Mouse (Mus musculus): ENCODE results near the gene Pdcd10. TPM values are rescaled to one million over a fixed set of nuclear protein-coding genes. Genes with fewer than 3 reads are reported as not detected.

The Pdcd10 gene
- polyA plus RNA-seq, 1 experiment from 2014 or later = 94.0 TPM

DNA sequence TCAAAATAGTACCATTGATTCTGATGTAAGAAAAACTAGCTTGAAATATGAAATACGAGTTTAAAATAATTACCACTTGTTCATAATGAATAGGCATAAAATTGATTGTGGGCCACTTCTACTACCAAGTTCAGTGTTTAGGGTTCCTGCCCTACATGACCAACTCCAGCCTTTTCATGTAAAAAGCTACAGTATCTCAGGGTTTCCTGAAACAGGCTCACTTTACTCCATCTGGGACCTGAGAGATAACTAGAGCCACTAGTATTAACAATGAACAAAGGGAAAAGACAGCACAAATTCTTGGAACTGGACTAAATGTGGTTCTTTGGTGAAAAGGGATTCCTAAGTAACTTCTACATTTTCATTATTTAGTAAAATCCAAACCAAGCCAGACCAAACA is 12.4 kb downstream of the Pdcd10 start:
- Histone ChIP-seq H3K36me3 (ENCODE audit: control insufficient read depth, insufficient read depth, low read length) (no peaks in the 10 kb centered on the region), H3K9ac (ENCODE audit: low read length) (no peak overlapping the region), H3K27ac (replicated peaks; ENCODE audit: low read depth, low read length) (no peak overlapping the region), H3K4me1 (ENCODE audit: control insufficient read depth, insufficient read depth, low read length) (no peaks in the 10 kb centered on the region), H3K27me3 (ENCODE audit: control insufficient read depth, insufficient read depth, low read length) (no peaks in the 10 kb centered on the region), H3K9me3 (ENCODE audit: control insufficient read depth, low read length) (no peaks in the 10 kb centered on the region), H3K4me3 (ENCODE audit: low read depth, low read length) (no peak overlapping the region), H3K4me2 (ENCODE audit: low read depth, severe bottlenecking) (no peak overlapping the region)
- no peak for ATAC-seq (ENCODE audit: insufficient number of reproducible peaks, low FRiP score, low TSS enrichment, low read depth)
- WGBS = 78% methylated on average over 1 of the region's 1 CpGs
- DNase-seq (ENCODE audit: low spot score) = no peak

DNA sequence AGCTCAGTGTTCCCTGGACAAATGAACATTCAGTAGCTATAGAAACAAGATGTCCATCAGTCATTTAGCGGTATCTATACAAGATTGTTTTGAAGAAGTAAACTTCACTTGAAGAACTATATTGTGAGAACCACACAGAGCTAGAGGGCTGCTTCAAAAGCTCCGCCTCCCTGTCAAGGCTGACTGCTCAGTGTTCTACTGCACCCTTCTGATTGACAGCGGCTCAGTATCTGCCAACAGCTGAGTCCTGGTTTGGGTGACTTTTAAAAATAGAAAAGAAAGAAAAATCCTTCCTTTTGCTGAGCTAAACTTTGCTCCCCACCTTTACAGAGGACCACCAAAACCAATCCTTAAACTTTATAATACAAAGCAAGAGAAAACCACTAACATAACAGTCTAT is 13.8 kb downstream of the Pdcd10 start:
- ATAC-seq (ENCODE audit: insufficient number of reproducible peaks, low FRiP score, low TSS enrichment, low read depth) = no peak
- WGBS = 89% methylated on average over 3 of the region's 3 CpGs
- H3K4me2 ChIP-seq (ENCODE audit: low read depth, severe bottlenecking) = no peak overlapping the region
- H3K4me1 ChIP-seq (ENCODE audit: control insufficient read depth, insufficient read depth, low read length) = no peaks in the 10 kb centered on the region
- H3K27ac ChIP-seq (replicated peaks; ENCODE audit: low read depth, low read length) = no peak overlapping the region
- H3K4me3 ChIP-seq (ENCODE audit: low read depth, low read length) = no peak overlapping the region
- no peak overlapping the region for H3K9ac ChIP-seq (ENCODE audit: low read length)
- no peaks in the 10 kb centered on the region for H3K27me3 ChIP-seq (ENCODE audit: control insufficient read depth, insufficient read depth, low read length)
- no peak for DNase-seq (ENCODE audit: low spot score)
- no peaks in the 10 kb centered on the region for H3K9me3 ChIP-seq (ENCODE audit: control insufficient read depth, low read length)
- H3K36me3 ChIP-seq (ENCODE audit: control insufficient read depth, insufficient read depth, low read length) = no peaks in the 10 kb centered on the region

DNA sequence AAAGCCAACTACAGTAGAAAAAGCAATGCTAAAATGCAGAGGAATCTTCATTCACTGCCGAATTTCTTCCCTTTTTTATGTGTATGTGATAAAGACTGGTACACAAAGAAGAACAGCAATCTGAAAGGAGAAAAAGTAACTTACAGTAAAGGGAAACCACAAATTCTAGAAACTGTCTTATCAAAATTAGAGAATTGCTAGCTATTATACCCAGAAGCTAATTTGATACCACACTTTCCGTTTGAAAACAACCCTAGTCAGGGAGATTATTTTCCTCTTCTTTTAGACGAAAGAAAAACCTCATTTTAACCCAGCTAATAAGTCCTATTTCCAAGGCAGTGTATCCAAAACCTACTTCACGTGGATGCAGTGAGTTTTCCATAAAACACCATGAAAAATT is 15.4 kb downstream of the Pdcd10 start:
- 93% methylated on average over 4 of the region's 4 CpGs for WGBS
- no peaks in the 10 kb centered on the region for H3K27me3 ChIP-seq (ENCODE audit: control insufficient read depth, insufficient read depth, low read length)
- H3K36me3 ChIP-seq (ENCODE audit: control insufficient read depth, insufficient read depth, low read length) = no peaks in the 10 kb centered on the region
- ATAC-seq (ENCODE audit: insufficient number of reproducible peaks, low FRiP score, low TSS enrichment, low read depth) (no peak), DNase-seq (ENCODE audit: low spot score) (no peak)
- H3K4me2 ChIP-seq (ENCODE audit: low read depth, severe bottlenecking) = no peak overlapping the region
- no peaks in the 10 kb centered on the region for H3K9me3 ChIP-seq (ENCODE audit: control insufficient read depth, low read length)
- no peak overlapping the region for H3K27ac ChIP-seq (replicated peaks; ENCODE audit: low read depth, low read length)
- no peak overlapping the region for H3K4me3 ChIP-seq (ENCODE audit: low read depth, low read length)
- no peaks in the 10 kb centered on the region for H3K4me1 ChIP-seq (ENCODE audit: control insufficient read depth, insufficient read depth, low read length)
- no peak overlapping the region for H3K9ac ChIP-seq (ENCODE audit: low read length)

DNA sequence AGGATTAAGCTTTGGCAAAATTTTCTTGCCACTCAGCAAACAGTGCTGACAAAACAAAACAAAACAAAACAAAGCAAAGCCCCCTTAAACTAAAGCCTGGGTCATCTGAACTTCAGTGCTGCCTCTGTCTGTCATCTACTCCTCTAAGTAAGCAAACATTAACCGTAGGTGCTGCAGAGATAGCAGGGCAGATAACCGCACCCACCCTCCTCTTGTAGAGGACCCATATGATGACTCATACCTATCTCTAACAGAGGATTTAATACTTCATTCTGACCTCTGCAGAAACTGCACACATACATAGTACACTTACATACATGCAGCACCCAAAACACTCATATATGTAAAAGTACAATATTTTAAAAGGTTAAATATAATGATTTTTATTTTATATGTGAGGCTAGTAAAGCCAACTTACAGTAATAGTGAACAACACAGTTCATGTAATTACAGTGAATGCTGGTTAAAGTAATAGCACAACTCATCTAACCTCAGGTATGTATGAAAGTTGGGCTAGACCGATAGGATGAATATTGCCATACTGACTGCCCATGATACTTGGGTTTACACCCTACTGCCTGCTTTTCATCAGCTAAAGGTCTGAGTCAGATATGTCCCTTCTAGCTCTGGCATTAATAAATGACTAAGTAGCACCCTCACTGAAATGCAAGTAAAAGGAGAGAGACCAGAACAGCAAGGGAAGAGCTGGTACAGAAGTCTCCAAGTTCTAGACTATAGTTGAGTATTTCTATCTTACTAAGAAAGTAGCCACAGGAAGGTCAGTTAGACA is 22.4 kb downstream of the Pdcd10 start:
- 82% methylated on average over 3 of the region's 3 CpGs for WGBS
- DNase-seq (ENCODE audit: low spot score) (no peak), ATAC-seq (ENCODE audit: insufficient number of reproducible peaks, low FRiP score, low TSS enrichment, low read depth) (no peak)
- H3K36me3 ChIP-seq (ENCODE audit: control insufficient read depth, insufficient read depth, low read length) = no peaks in the 10 kb centered on the region
- H3K4me2 ChIP-seq (ENCODE audit: low read depth, severe bottlenecking) = no peak overlapping the region
- no peak overlapping the region for H3K4me3 ChIP-seq (ENCODE audit: low read depth, low read length)
- H3K27me3 ChIP-seq (ENCODE audit: control insufficient read depth, insufficient read depth, low read length) = no peaks in the 10 kb centered on the region
- no peaks in the 10 kb centered on the region for H3K4me1 ChIP-seq (ENCODE audit: control insufficient read depth, insufficient read depth, low read length)
- no peaks in the 10 kb centered on the region for H3K9me3 ChIP-seq (ENCODE audit: control insufficient read depth, low read length)
- H3K27ac ChIP-seq (replicated peaks; ENCODE audit: low read depth, low read length) = no peak overlapping the region
- no peak overlapping the region for H3K9ac ChIP-seq (ENCODE audit: low read length)

DNA sequence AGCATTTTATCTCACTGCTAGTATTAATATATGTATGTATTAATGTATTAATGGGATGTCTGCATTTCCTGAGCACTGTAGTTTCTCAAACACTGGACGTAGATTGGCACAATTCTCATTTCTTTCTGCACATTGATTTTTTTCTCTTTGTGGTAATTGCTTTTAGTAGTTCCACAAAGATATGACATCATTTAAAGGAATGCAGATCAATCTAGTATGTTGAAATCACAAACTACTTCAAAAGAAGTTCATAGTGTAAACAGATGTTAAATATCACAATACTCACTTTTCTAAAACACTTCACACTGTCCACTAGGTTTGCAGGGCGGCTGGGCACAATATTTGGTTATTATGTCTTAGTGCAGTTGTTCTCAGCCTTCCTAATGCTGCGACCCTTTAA is 25.6 kb downstream of the Pdcd10 start:
- ATAC-seq (ENCODE audit: insufficient number of reproducible peaks, low FRiP score, low TSS enrichment, low read depth) (no peak), DNase-seq (ENCODE audit: low spot score) (no peak)
- Histone ChIP-seq H3K9me3 (ENCODE audit: control insufficient read depth, low read length) (no peaks in the 10 kb centered on the region), H3K36me3 (ENCODE audit: control insufficient read depth, insufficient read depth, low read length) (peaks cover 2% of the 10 kb centered on the region; the same call in 1 of the 2 replicates), H3K9ac (ENCODE audit: low read length) (no peak overlapping the region), H3K27ac (replicated peaks; ENCODE audit: low read depth, low read length) (no peak overlapping the region), H3K4me3 (ENCODE audit: low read depth, low read length) (no peak overlapping the region), H3K4me2 (ENCODE audit: low read depth, severe bottlenecking) (no peak overlapping the region), H3K4me1 (ENCODE audit: control insufficient read depth, insufficient read depth, low read length) (no peaks in the 10 kb centered on the region), H3K27me3 (ENCODE audit: control insufficient read depth, insufficient read depth, low read length) (no peaks in the 10 kb centered on the region)
- 89% methylated on average over 3 of the region's 3 CpGs for WGBS

DNA sequence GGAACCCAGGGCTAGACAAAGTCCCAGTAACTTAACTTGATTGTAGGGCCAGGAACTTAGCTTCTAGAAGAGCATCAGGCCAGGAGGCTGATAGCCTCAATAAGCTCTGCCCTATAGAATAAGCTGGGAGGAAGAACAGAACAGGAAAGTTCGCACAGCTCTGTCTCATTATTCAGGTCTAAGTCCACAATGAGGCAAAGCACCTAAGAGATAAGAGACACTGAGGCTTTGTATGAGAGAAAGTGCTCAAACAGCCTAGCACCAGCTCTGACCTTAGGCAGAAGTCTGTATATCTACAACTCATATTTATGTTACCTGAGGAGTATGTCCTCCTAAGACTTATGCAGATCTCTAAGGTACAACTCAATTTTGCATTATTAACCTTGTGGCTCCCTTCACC is 34.1 kb downstream of the Pdcd10 start:
- Histone ChIP-seq H3K36me3 (ENCODE audit: control insufficient read depth, insufficient read depth, low read length) (peaks cover 2% of the 10 kb centered on the region; the same call in 1 of the 2 replicates), H3K4me1 (ENCODE audit: control insufficient read depth, insufficient read depth, low read length) (no peaks in the 10 kb centered on the region), H3K9ac (ENCODE audit: low read length) (no peak overlapping the region), H3K9me3 (ENCODE audit: control insufficient read depth, low read length) (no peaks in the 10 kb centered on the region), H3K27me3 (ENCODE audit: control insufficient read depth, insufficient read depth, low read length) (no peaks in the 10 kb centered on the region), H3K4me2 (ENCODE audit: low read depth, severe bottlenecking) (no peak overlapping the region), H3K27ac (replicated peaks; ENCODE audit: low read depth, low read length) (no peak overlapping the region), H3K4me3 (ENCODE audit: low read depth, low read length) (no peak overlapping the region)
- DNase-seq (ENCODE audit: low spot score) = no peak
- no peak for ATAC-seq (ENCODE audit: insufficient number of reproducible peaks, low FRiP score, low TSS enrichment, low read depth)
- WGBS = 80% methylated on average over 1 of the region's 1 CpGs

DNA sequence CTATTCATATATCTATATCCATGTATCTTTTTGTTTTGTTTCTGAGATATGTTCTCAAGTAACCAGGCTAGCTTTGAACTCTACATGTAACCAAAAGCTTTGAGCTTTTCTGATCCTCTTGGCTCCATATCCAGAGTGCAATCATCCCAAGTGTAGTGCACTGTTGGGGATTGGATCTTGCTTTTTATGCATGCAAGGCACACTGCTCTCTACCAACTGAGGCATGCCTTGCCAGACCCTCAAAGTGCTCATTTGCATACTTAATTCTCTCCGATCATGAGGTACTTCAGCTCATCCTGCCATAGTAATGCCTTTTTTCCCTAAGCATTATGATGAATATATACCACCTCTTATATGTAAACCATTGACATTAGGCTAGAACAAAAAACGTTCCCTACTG is 35.3 kb downstream of the Pdcd10 start:
- Histone ChIP-seq H3K9me3 (ENCODE audit: control insufficient read depth, low read length) (no peaks in the 10 kb centered on the region), H3K4me3 (ENCODE audit: low read depth, low read length) (no peak overlapping the region), H3K4me2 (ENCODE audit: low read depth, severe bottlenecking) (no peak overlapping the region), H3K27me3 (ENCODE audit: control insufficient read depth, insufficient read depth, low read length) (no peaks in the 10 kb centered on the region), H3K27ac (replicated peaks; ENCODE audit: low read depth, low read length) (no peak overlapping the region), H3K4me1 (ENCODE audit: control insufficient read depth, insufficient read depth, low read length) (no peaks in the 10 kb centered on the region), H3K36me3 (ENCODE audit: control insufficient read depth, insufficient read depth, low read length) (peaks cover 2% of the 10 kb centered on the region; the same call in 1 of the 2 replicates), H3K9ac (ENCODE audit: low read length) (no peak overlapping the region)
- WGBS = 87% methylated on average over 2 of the region's 2 CpGs
- DNase-seq (ENCODE audit: low spot score) = no peak
- ATAC-seq (ENCODE audit: insufficient number of reproducible peaks, low FRiP score, low TSS enrichment, low read depth) = no peak

DNA sequence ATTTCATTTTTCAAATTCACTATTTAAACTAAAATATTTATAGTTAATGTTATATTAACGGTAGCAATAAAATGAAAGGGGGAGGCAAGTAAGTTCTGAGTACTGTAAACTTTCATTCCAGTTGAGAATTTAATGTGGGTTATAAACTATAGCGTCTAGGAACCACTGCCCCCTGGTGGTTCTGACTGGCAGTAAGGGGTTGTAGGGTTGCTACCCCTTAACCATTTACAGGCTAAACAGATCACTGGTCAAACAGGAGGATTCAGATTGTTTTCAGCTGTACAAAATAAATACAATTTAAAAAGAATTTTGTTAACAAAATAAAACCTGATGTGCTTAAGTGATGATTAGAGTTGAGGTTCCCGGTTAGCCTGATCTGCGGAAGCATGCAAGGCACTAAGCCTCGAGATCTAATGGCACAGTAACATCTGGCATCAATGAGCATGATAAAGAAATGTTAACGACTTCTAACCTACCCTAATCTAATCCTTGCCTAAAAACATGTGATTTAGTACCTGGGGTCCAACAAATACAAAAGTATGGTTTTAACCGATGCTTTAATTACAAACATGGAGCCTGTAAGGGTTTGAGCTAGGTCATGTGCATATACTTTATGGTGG is 38.9 kb downstream of the Pdcd10 start:
- H3K9me3 ChIP-seq (ENCODE audit: control insufficient read depth, low read length) = no peaks in the 10 kb centered on the region
- H3K4me1 ChIP-seq (ENCODE audit: control insufficient read depth, insufficient read depth, low read length) = no peaks in the 10 kb centered on the region
- DNase-seq (ENCODE audit: low spot score) (peak; percentile 66), ATAC-seq (ENCODE audit: insufficient number of reproducible peaks, low FRiP score, low TSS enrichment, low read depth) (peak; percentile 67; the same call in 1 of the 2 replicates)
- no peak overlapping the region for H3K9ac ChIP-seq (ENCODE audit: low read length)
- no peak overlapping the region for H3K4me2 ChIP-seq (ENCODE audit: low read depth, severe bottlenecking)
- no peak overlapping the region for H3K27ac ChIP-seq (replicated peaks; ENCODE audit: low read depth, low read length)
- H3K4me3 ChIP-seq (ENCODE audit: low read depth, low read length) = no peak overlapping the region
- WGBS = 34% methylated on average over 7 of the region's 7 CpGs
- peaks cover 5% of the 10 kb centered on the region; the same call in 1 of the 2 replicates for H3K36me3 ChIP-seq (ENCODE audit: control insufficient read depth, insufficient read depth, low read length)
- H3K27me3 ChIP-seq (ENCODE audit: control insufficient read depth, insufficient read depth, low read length) = no peaks in the 10 kb centered on the region
